Mouse (Mus musculus) heart, adult 2 months (tissue): Measurements from ENCODE around the gene Pde4d.

Source experiments
- CTCF ChIP-seq: fragments of 200-600 bp; IDR thresholded peaks from 2 replicates; pipeline ENCODE4 v1.8.1; 2022; ENCODE audit warnings: antibody characterized with exemption, mild to moderate bottlenecking, moderate library complexity
- POLR2A ChIP-seq: fragments of 200-500 bp; IDR thresholded peaks from 2 replicates; pipeline ENCODE4 v1.6.1; 2011; ENCODE audit warnings: mild to moderate bottlenecking, low read depth, low read length, control low read depth; ENCODE audit not compliant: insufficient read depth

DNA sequence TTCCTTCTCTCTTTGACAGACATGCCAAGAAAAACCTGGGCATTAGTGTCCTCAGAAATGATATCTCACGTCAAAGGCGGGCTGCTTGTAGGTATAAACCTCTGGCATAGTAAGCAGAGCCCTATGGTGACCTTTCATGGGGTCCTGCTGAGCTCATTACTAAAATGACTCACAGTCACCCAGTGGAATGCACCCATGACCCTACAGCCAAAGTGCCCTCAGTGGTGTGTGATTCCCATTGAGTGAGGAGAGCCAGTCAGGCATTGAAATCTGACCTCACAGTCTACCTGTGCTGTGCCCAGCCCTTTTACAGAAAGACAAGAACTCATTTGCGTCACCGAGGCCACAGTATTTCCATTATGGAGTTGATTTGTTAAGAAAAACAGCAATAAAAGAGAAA lies 1220.2 kb downstream of the Pde4d start:
- TF ChIP-seq CTCF (no peak), POLR2A (no peak)
